Mouse (Mus musculus) hematopoietic stem cell, adult 5-6 weeks (primary cell): ENCODE data around the gene Sp1. TPM values are rescaled to one million over a fixed set of nuclear protein-coding genes. Genes with fewer than 3 reads are reported as not detected.

ENCODE experiments used
- ATAC-seq, 2 experiments: fragments of 125-278 bp in 1 of 2; replicated peaks in 1 of 2; 2 replicates each; pipeline ENCODE4 v1.8.0; 2016 to 2017; ENCODE audit warnings: inconsistent platforms in 2 of 2, mild to moderate bottlenecking in 2 of 2, moderate number of reproducible peaks in 2 of 2, low read depth in 1 of 2, moderate TSS enrichment in 1 of 2; ENCODE audit not compliant: low FRiP score in 2 of 2, poor library complexity in 2 of 2, severe bottlenecking in 2 of 2, insufficient read depth in 1 of 2, low TSS enrichment in 1 of 2
- total RNA-seq: library from RNA; stranded (forward); fragments of 172-1452, 232-1000 nt; gene quantifications from 2 replicates; pipeline ENCODE4 v1.2.3, GENCODE M21; 2017

Gene Sp1
- total RNA-seq, 1 experiment from 2014 or later, result 73.0 TPM

GRCm38 (mm10) chr15:102413687-102414086, 7.7 kb downstream of the Sp1 start:
- ATAC-seq, result no peak

DNA sequence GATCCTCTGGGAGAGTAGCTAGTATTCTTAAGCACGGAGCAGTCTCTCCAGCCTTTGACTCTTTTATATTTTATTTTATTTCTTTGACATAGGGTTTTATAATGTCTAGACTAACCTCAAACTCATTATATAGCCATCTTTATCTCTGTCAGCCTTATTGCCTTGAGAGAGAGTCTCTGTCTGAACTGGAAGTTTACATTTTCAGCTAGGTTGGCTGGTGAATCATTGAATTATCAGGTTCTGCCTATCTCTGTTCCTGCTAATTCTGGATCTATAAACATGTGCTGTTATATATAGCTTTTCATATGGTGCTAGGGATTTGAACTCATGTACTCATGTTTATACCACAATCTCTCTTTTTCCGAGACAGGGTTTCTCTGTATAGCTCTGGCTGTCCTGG, 11.6 kb downstream of the Sp1 start:
- no peak for ATAC-seq

GRCm38 (mm10) chr15:102420986-102421385, 15.0 kb downstream of the Sp1 start:
- no peak for ATAC-seq

DNA sequence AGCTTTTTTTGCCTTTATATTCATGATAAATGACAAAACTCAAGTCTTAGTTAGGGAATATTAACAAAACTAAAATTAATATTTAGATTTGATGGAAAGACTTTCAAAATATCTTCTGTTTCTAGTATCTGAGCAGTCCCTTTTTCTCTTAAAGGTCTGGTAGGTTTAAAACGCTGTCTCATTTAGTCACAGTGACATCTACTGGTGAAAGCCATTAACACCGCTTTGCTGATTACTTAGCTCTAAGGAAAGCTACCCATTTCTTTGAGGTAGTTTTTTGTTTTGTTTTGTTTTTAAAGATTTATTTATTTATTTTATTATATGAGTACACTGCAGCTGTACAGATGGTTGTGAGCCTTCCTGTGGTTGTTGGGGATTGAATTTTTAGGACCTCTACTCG, 15.5 kb downstream of the Sp1 start:
- peak in 1 of 2 experiments; percentile 73; a peak in 2 of 4 replicates for ATAC-seq

DNA sequence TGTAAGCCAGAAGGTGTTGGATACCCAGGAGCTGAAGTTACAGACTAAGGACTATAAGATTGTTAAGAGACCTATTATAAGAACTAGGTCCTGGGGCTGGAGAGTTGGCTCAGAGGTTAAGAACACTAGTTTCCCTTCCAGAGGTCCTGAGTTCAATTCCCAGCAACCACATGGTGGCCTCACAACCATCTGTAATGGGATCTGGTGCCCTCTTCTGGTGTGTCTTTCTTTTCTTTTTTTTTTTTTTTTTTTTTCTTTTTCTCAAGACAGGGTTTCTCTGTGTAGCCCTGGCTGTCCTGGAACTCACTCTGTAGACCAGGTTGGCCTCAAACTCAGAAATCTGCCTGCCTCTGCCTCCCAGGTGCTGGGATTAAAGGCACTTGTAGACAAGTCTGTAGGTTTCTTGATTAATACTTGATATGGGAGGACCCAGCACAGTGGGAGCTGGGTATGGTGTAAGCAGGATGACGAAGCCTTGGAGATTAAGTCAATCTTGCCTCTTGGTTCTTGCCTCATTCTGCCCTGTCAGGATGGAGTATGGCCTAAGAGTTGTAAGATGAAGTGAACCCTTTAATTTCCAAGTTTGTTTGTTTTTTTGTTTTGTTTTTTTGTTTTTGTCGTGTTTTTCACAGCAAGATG, 17.8 kb downstream of the Sp1 start:
- no peak for ATAC-seq

DNA sequence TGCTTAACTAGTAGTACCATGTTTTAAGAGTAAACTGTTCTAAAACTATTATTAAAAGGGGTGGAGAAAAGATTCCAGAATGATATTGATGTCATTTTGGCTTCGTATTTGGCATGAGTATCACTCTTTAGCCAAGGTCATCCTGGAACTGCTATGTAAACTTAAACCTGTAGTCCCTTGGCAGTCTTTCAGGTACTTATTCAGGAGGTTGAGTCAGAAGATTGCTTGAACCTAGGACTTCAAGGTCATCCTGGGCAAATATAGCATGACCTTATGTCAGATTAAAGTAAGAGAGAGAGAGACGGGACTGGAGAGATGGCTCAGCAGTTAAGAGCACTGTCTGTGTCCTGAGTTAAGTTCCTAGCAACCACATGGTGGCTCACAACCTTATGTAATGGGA, 18.7 kb downstream of the Sp1 start:
- no peak for ATAC-seq

DNA sequence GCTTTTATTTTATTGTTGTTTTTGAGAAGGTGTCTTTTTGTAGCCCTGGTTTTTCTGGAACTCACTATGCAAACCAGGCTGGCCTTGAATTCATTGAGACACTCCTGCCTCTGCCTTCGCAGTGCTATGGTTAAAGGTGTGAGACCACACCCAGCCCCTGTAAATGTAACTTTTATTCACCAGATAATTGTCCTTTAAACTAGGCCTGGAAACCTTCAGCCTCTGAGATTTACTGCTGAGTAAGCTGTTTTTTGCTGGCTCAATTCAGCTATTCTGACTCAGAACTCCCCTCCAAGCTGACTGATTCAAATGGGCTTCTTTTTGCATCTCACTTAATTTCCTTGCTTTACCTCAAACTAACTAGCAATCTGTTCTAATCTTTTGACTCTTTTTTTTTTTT, 21.0 kb downstream of the Sp1 start:
- no peak for ATAC-seq

- ATAC-seq, result no peak
Measured at GRCm38 (mm10) chr15:102432046-102432445, 26.1 kb downstream of the Sp1 start.

- ATAC-seq, result no peak
Measured at GRCm38 (mm10) chr15:102433173-102433572, 27.2 kb downstream of the Sp1 start.

DNA sequence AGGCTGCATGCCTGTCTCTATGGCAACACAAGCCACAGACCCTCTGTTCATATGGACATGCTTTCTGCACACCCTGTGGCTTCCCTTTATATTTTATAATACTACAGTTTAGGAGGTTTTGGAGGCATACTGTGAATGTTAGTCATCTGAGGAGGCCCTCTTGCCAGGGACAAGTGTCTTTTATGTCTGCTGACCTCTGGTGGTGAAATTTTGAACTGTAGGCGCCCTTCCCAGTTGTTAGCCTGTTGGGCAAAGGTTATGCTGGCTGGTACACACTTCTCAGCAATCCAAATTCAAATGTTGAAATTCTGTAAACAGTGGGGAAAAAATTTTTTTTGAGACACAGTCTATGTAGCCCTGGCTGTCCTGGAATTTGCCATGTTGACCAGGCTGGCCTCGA, 36.5 kb downstream of the Sp1 start:
- peak; percentile 71 to 82 for ATAC-seq

DNA sequence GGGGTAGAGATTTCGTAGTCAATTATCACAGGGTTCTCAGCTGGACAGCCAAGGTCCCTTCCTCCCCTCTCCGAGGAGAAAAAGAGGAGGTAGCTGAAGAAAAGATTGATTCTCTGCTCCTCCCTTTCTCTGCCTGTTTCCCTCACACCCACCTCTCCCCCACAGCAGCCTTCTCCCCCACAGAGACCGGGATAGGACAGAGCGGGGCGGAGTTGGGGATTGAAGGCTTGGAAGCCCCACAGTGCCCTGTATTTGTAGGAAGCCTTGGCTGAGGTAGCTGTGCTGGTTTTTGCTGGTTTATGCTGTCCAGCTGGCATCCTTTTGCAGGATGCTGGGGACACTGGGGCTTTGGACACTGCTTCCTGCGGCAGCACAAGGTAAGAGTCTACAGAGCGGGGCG, 39.2 kb downstream of the Sp1 start, which contains the start of gene Amhr2:
Gene Amhr2 (plus strand): TSS at position 222 of the 400 bp plus-strand sequence.
- ATAC-seq, result no peak

- ATAC-seq, result no peak
Measured at GRCm38 (mm10) chr15:102446448-102446847, 40.5 kb downstream of the Sp1 start.

- no peak for ATAC-seq
Measured at GRCm38 (mm10) chr15:102449366-102449765, 43.4 kb downstream of the Sp1 start.

DNA sequence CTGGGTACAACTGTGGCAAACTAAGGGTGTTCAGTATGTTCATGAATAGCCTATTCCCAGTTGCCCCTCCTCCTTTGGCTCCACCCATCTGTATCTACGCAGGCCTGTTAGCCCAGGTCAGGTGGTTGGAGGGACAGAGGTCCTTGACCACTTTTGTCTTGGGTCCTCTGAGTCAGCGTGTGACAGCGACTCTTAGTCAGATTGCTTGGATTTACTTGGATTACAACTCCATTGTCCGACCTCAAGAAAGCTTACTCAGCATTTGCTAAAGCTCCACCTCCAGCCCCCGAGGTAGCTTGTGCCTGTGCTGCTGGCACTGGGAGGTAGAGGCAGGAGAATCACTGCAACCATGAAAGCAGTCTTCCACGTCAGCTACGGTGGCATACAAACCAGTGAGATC, 45.0 kb downstream of the Sp1 start:
- no peak for ATAC-seq

GRCm38 (mm10) chr15:102451666-102452430, 45.9 kb downstream of the Sp1 start:
- no peak for ATAC-seq

GRCm38 (mm10) chr15:102455993-102456392, 50.0 kb downstream of the Sp1 start:
- no peak for ATAC-seq

DNA sequence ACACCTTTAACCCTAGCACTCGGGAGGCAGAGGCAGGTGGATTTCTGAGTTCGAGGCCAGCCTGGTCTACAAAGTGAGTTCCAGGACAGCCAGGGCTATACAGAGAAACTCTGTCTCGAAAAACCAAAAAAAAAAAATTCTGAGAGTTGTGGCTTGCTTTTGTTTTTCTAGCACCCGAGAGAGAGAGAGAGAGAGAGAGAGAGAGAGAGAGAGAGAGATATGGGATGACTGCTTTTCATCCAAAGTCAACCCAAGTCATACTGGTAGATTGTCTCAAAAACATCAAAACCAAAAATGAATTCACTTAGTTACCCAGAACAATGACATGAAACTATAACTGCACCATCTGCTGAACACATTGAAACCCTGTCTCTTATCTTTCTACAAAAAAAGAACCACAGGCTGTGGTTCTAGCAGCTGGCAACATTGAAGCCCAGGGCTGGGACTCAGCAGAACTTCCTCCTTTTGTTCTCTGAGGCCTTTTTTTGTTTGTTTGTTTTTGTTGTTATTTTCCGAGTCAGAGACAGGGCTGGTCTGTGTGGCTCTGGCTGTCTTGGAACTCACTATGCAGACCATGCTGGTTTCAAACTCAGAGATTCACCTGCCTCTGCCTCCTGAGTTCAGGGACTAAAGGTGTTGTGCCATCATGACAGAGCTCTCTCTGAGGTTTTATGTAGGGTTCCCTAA, 52.2 kb downstream of the Sp1 start:
- peak; percentile 51 to 65 for ATAC-seq

- ATAC-seq, result peak; percentile 72 to 87
Measured at GRCm38 (mm10) chr15:102458904-102459317, 53.0 kb downstream of the Sp1 start, which contains the start of gene Prr13. TSS of gene Prr13 (plus strand) at chr15:102459028.
